Mouse (Mus musculus) C2C12 (cell line): ENCODE data around the gene Slc12a1.

ENCODE experiments used
- CEBPB ChIP-seq: IDR thresholded peaks from one replicate; pipeline ENCODE4 v1.6.1; 2011; ENCODE audit warnings: low read depth, mild to moderate bottlenecking, control low read depth, moderate library complexity
- CTCF ChIP-seq: IDR thresholded peaks from one replicate; pipeline ENCODE4 v1.5.1; 2011; ENCODE audit not compliant: control insufficient read depth, insufficient read depth, insufficient read length
- MAX ChIP-seq: IDR thresholded peaks from one replicate; pipeline ENCODE4 v1.6.1; 2011; ENCODE audit warnings: mild to moderate bottlenecking, control low read depth
- USF1 ChIP-seq: IDR thresholded peaks from one replicate; pipeline ENCODE4 v1.6.1; 2011; ENCODE audit warnings: low read depth, mild to moderate bottlenecking, control low read depth, moderate library complexity

DNA sequence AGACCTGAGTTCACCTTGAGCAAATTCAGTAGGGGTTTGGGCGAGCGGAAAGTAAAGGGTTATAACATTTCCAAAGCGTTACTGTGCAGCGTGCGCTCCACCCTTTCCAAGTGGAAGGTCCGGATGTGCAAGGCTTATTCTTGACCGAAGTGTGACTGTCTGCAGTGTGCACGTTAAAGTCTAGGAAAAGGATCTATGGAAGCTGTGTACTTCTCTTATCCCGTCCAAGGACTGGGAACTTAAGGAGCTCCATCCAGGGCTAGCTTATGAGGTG, 95.6 kb downstream of the Slc12a1 start:
- TF ChIP-seq CTCF (no peak), MAX (no peak), USF1 (no peak), CEBPB (no peak)
